Mouse (Mus musculus) lung, embryonic 16.5 days (tissue): ENCODE data around the gene Pick1. TPM values are rescaled to one million over a fixed set of nuclear protein-coding genes. Genes with fewer than 3 reads are reported as not detected.

Experiments used
- ATAC-seq: fragments of 200-750 bp; cut with Nextera tagmentation; 2 replicates; pipeline ENCODE4 v1.8.0; 2017; ENCODE audit warnings: low read depth, mild to moderate bottlenecking, moderate library complexity
- H3K27ac ChIP-seq: fragments of 300-500 bp; sonication (generic); 2 replicates; pipeline ENCODE4 v1.5.1; 2014; ENCODE audit warnings: mild to moderate bottlenecking, control low read depth, low read length
- H3K27me3 ChIP-seq: fragments of 300-500 bp; sonication (generic); 2 replicates; pipeline ENCODE4 v1.6.1; 2014; ENCODE audit warnings: low read depth, low read length, mixed read lengths; ENCODE audit not compliant: control insufficient read depth, insufficient read depth
- H3K36me3 ChIP-seq: fragments of 300-500 bp; sonication (generic); 2 replicates; pipeline ENCODE4 v1.6.1; 2014; ENCODE audit warnings: low read length; ENCODE audit not compliant: control insufficient read depth, insufficient read depth
- H3K4me1 ChIP-seq: fragments of 300-500 bp; sonication (generic); replicated peaks from 2 replicates; pipeline ENCODE4 v1.6.1; 2014; ENCODE audit warnings: low read length, mixed read lengths; ENCODE audit not compliant: control insufficient read depth, insufficient read depth
- H3K4me2 ChIP-seq: fragments of 300-500 bp; sonication (generic); 2 replicates; pipeline ENCODE4 v1.6.1; 2014; ENCODE audit warnings: low read depth, low read length, control low read depth
- H3K4me3 ChIP-seq: fragments of 300-500 bp; sonication (generic); 2 replicates; pipeline ENCODE4 v1.5.1; 2014; ENCODE audit warnings: mild to moderate bottlenecking, low read length, control low read depth
- H3K9ac ChIP-seq: fragments of 300-500 bp; sonication (generic); 2 replicates; pipeline ENCODE4 v1.6.1; 2014; ENCODE audit warnings: low read length, control low read depth
- H3K9me3 ChIP-seq: fragments of 300-500 bp; sonication (generic); 2 replicates; pipeline ENCODE4 v1.6.1; 2016; ENCODE audit warnings: low read length; ENCODE audit not compliant: control insufficient read depth
- WGBS: fragments of 180-500 bp; shearing (Covaris S2); extraction: QIAGEN DNeasy Blood & Tissue Kit; methylation state at CpG from one replicate; pipeline ENCODE4 v1.1.7; 2014; 5-methylcytosine and 5-hydroxymethylcytosine counted together
- polyA plus RNA-seq: library from polyadenylated mRNA; unstranded; fragments of >200 nt; fragmentation: Nextera tagmentation; extraction: Ambion mirVana; gene quantifications from 2 replicates; pipeline ENCODE4 v1.2.1, GENCODE M21; 2015

The Pick1 gene
- polyA plus RNA-seq, 1 experiment from 2014 or later: 41.2 TPM

GRCm38 (mm10) chr15:79261757-79262156, 32.8 kb downstream of the Pick1 start:
- ATAC-seq: peak; percentile 23; the same call in 1 of the 2 replicates
- Histone ChIP-seq H3K4me2 (peak overlapping the region; percentile 99), H3K4me1 (peaks cover 17% of the 10 kb centered on the region), H3K27ac (no peak overlapping the region), H3K4me3 (peak overlapping the region; percentile 64), H3K36me3 (no peaks in the 10 kb centered on the region), H3K27me3 (peaks cover 38% of the 10 kb centered on the region), H3K9ac (peak overlapping the region; percentile 69), H3K9me3 (no peaks in the 10 kb centered on the region)
- WGBS: 1% methylated on average over 18 of the region's 28 CpGs

- Histone ChIP-seq H3K9me3 (no peaks in the 10 kb centered on the region), H3K36me3 (no peaks in the 10 kb centered on the region), H3K4me3 (peak overlapping the region; percentile 64; the same call in 1 of the 2 replicates), H3K4me2 (peak overlapping the region; percentile 99; the same call in 1 of the 2 replicates), H3K4me1 (peaks cover 17% of the 10 kb centered on the region), H3K27me3 (peaks cover 40% of the 10 kb centered on the region), H3K9ac (no peak overlapping the region), H3K27ac (no peak overlapping the region)
- no peak for ATAC-seq
- 12% methylated on average over 13 of the region's 13 CpGs for WGBS
Observed at GRCm38 (mm10) chr15:79262375-79262774, 33.4 kb downstream of the Pick1 start.

GRCm38 (mm10) chr15:79262786-79263309, 33.9 kb downstream of the Pick1 start:
- 86% methylated on average over 3 of the region's 3 CpGs for WGBS

DNA sequence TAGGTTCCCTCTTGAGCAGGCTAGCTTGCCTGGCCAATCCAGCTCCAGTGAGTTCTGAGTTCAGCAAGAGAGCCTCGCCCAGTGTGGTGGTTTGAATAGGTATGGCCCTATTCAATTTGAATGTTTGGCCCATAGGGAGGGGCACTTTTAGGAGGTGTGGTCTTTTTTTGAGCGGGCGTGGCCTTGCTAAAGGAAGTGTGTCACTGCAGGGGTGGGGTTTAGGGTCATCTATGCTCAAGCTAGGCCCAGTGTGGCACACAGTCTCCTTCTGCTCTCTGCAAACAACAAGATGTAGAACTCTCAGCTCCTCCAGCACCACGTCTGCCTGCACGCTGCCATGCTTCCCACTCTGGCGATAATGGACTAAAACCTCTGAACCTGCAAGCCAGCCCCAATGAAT, 34.8 kb downstream of the Pick1 start:
- Histone ChIP-seq H3K27me3 (peaks cover 40% of the 10 kb centered on the region), H3K4me1 (peaks cover 17% of the 10 kb centered on the region), H3K9ac (no peak overlapping the region), H3K4me3 (no peak overlapping the region), H3K36me3 (no peaks in the 10 kb centered on the region), H3K27ac (no peak overlapping the region), H3K4me2 (no peak overlapping the region), H3K9me3 (no peaks in the 10 kb centered on the region)
- ATAC-seq: no peak
- WGBS: 87% methylated on average over 6 of the region's 6 CpGs

More at GRCm38 (mm10) chr15:79262786-79263309, 33.9 kb downstream of the Pick1 start:
- no peak overlapping the region for H3K27ac ChIP-seq
- H3K4me3 ChIP-seq: no peak overlapping the region
- H3K4me2 ChIP-seq: no peak overlapping the region
- H3K27me3 ChIP-seq: peaks cover 40% of the 10 kb centered on the region
- ATAC-seq: no peak
- H3K9ac ChIP-seq: no peak overlapping the region
- H3K36me3 ChIP-seq: no peaks in the 10 kb centered on the region
- no peaks in the 10 kb centered on the region for H3K9me3 ChIP-seq
- H3K4me1 ChIP-seq: peaks cover 17% of the 10 kb centered on the region

DNA sequence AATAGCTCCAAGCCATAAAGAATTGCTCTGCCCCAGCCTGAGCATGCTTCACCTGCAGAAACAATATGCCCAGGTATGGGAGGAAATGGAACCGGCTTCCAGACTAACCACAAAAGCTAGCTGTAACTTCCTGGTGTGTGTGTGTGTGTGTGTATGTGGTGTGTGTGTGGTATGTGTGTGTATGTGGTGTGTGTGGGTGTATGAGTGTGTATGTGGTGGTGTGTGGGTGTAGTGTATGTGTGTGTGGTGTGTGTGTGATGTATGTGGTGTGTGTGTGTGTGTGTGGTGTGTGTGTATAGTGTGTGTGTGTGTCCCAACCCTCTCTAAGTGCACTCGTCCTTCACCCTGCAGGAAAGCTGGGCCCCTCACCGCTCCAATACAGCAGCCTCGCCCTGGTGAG, 36.4 kb downstream of the Pick1 start:
- no peak overlapping the region for H3K27ac ChIP-seq
- ATAC-seq: no peak
- H3K9me3 ChIP-seq: no peaks in the 10 kb centered on the region
- H3K4me1 ChIP-seq: peaks cover 18% of the 10 kb centered on the region
- H3K36me3 ChIP-seq: no peaks in the 10 kb centered on the region
- WGBS: 50% methylated on average over 4 of the region's 4 CpGs
- H3K27me3 ChIP-seq: peaks cover 28% of the 10 kb centered on the region
- H3K4me3 ChIP-seq: no peak overlapping the region
- H3K9ac ChIP-seq: no peak overlapping the region
- H3K4me2 ChIP-seq: no peak overlapping the region

GRCm38 (mm10) chr15:79268521-79268920, 39.5 kb downstream of the Pick1 start:
- no peak for ATAC-seq
- no peak overlapping the region for H3K4me3 ChIP-seq
- no peak overlapping the region for H3K4me2 ChIP-seq
- H3K27ac ChIP-seq: no peak overlapping the region
- 16% methylated on average over 1 of the region's 1 CpGs for WGBS
- H3K4me1 ChIP-seq: peaks cover 7% of the 10 kb centered on the region; the same call in 1 of the 2 replicates
- peaks cover 4% of the 10 kb centered on the region for H3K27me3 ChIP-seq
- H3K9me3 ChIP-seq: no peaks in the 10 kb centered on the region
- H3K36me3 ChIP-seq: no peaks in the 10 kb centered on the region
- no peak overlapping the region for H3K9ac ChIP-seq

GRCm38 (mm10) chr15:79270317-79271123, 41.5 kb downstream of the Pick1 start:
- H3K27ac ChIP-seq: peak overlapping the region; percentile 53; the same call in 1 of the 2 replicates
- H3K27me3 ChIP-seq: peaks cover 4% of the 10 kb centered on the region
- peak overlapping the region; percentile 71 for H3K4me2 ChIP-seq
- H3K9ac ChIP-seq: peak overlapping the region; percentile 53
- 2% methylated on average over 33 of the region's 33 CpGs for WGBS
- ATAC-seq: peak; percentile 82
- H3K4me3 ChIP-seq: peak overlapping the region; percentile 40
- H3K4me1 ChIP-seq: peaks cover 7% of the 10 kb centered on the region; the same call in 1 of the 2 replicates
- no peaks in the 10 kb centered on the region for H3K36me3 ChIP-seq
- H3K9me3 ChIP-seq: no peaks in the 10 kb centered on the region

- Histone ChIP-seq H3K36me3 (no peaks in the 10 kb centered on the region), H3K27me3 (peaks cover 4% of the 10 kb centered on the region), H3K4me1 (peaks cover 7% of the 10 kb centered on the region; the same call in 1 of the 2 replicates), H3K4me2 (peak overlapping the region; percentile 71), H3K27ac (no peak overlapping the region), H3K9ac (peak overlapping the region; percentile 53), H3K4me3 (peak overlapping the region; percentile 40), H3K9me3 (no peaks in the 10 kb centered on the region)
- WGBS: 12% methylated on average over 17 of the region's 17 CpGs
- ATAC-seq: peak; percentile 11; the same call in 1 of the 2 replicates
Observed at GRCm38 (mm10) chr15:79271124-79271746, 42.3 kb downstream of the Pick1 start.

GRCm38 (mm10) chr15:79273020-79273419, 44.0 kb downstream of the Pick1 start:
- no peak overlapping the region for H3K27ac ChIP-seq
- H3K4me3 ChIP-seq: no peak overlapping the region
- no peak overlapping the region for H3K4me2 ChIP-seq
- H3K4me1 ChIP-seq: peaks cover 7% of the 10 kb centered on the region; the same call in 1 of the 2 replicates
- H3K36me3 ChIP-seq: no peaks in the 10 kb centered on the region
- ATAC-seq: no peak
- H3K27me3 ChIP-seq: peaks cover 2% of the 10 kb centered on the region
- no peak overlapping the region for H3K9ac ChIP-seq
- 46% methylated on average over 10 of the region's 10 CpGs for WGBS
- H3K9me3 ChIP-seq: no peaks in the 10 kb centered on the region
